ENCODE assay signal across 1 mouse cellular context in the genomic region with DNA sequence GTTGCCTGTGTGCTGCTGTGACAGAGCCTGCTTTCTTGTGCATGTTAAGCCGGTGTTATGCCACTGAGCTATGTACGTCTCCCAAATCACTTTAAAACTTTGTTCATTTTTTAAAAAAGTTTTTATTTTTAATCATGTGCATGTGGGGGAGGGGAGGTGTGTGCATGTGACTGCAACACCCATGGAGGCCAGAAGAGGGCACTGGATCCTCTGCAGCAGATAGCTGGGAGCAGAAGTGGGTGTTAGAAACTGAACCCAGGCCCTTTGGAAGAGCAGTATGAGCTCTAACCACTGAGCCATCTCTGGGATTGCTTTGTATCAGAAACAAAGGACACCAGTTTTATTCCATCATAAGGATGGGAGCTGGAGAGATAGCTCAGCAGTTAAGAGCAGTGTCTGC.
TF ChIP-seq lines count a peak whose summit lies in the region.

No protein-coding gene starts in this region.

TF ChIP-seq in MEL, 35 proteins besides CTCF, POLR2A, EP300 and RAD21 (continued from another document):
- no peak for TF ChIP-seq ZKSCAN1 (IDR thresholded peaks at IDR 0.05; ENCODE audit: low read depth, low read length)
- no peak for TF ChIP-seq MXI1 (IDR thresholded peaks at IDR 0.05; ENCODE audit: low read depth, low read length)
- TF ChIP-seq MAZ (IDR thresholded peaks at IDR 0.05; ENCODE audit: low read depth, low read length), result no peak
- TF ChIP-seq ELF1 (IDR thresholded peaks at IDR 0.05; ENCODE audit: low read depth, low read length), result no peak
- TF ChIP-seq GATA1 (IDR thresholded peaks at IDR 0.05; ENCODE audit: low read depth, low read length), result no peak
- TF ChIP-seq TAL1 (IDR thresholded peaks at IDR 0.05; ENCODE audit: low read length), result no peak
- peak; percentile 60; the same call in 1 of the 2 replicates for TF ChIP-seq BHLHE40 (IDR thresholded peaks at IDR 0.05; ENCODE audit: borderline replicate concordance, low read depth, low read length)
- no peak for TF ChIP-seq USF2 (IDR thresholded peaks at IDR 0.05; ENCODE audit: borderline replicate concordance in 1 of 2, insufficient read depth in 1 of 2, low read depth in 1 of 2, low read length in 2 of 2)
- no peak for TF ChIP-seq MYC (IDR thresholded peaks at IDR 0.05; ENCODE audit: low read depth, low read length)
- TF ChIP-seq JUND (IDR thresholded peaks at IDR 0.05; ENCODE audit: low read depth, low read length), result no peak
- TF ChIP-seq UBTF (IDR thresholded peaks at IDR 0.05; ENCODE audit: borderline replicate concordance, insufficient read depth, low read depth, low read length), result no peak
- no peak for TF ChIP-seq NRF1 (IDR thresholded peaks at IDR 0.05; ENCODE audit: insufficient read depth, low read depth, low read length, poor library complexity, severe bottlenecking)
- no peak; the same call in 1 of the 2 replicates for TF ChIP-seq CHD2 (IDR thresholded peaks at IDR 0.05; ENCODE audit: low read length)
- TF ChIP-seq CHD1 (IDR thresholded peaks at IDR 0.05; ENCODE audit: low read depth, low read length), result no peak
- TF ChIP-seq TCF12 (IDR thresholded peaks at IDR 0.05; ENCODE audit: low read depth, low read length), result no peak
- TF ChIP-seq NELFE (IDR thresholded peaks at IDR 0.05; ENCODE audit: low read depth, low read length), result no peak
- no peak for TF ChIP-seq E2F4 (IDR thresholded peaks at IDR 0.05; ENCODE audit: borderline replicate concordance, low read depth, low read length)
- TF ChIP-seq SMC3 (IDR thresholded peaks at IDR 0.05; ENCODE audit: low read depth, low read length), result peak; percentile 47
- TF ChIP-seq ZC3H11A (IDR thresholded peaks at IDR 0.05; ENCODE audit: low read depth, low read length), result no peak
- no peak for TF ChIP-seq MAFK (IDR thresholded peaks at IDR 0.05; ENCODE audit: borderline replicate concordance, low read depth, low read length)
- no peak for TF ChIP-seq ZNF384 (IDR thresholded peaks at IDR 0.05; ENCODE audit: low read depth, low read length)
- no peak for TF ChIP-seq ETS1 (IDR thresholded peaks at IDR 0.05; ENCODE audit: low read depth, low read length)
- TF ChIP-seq USF1 (IDR thresholded peaks at IDR 0.05; ENCODE audit: low read depth, low read length), result peak; percentile 63; the same call in 1 of the 2 replicates
